Mouse (Mus musculus) CH12.LX (cell line): ENCODE results near the gene Plk3. TPM values are rescaled to one million over a fixed set of nuclear protein-coding genes. Genes with fewer than 3 reads are reported as not detected.

ENCODE experiments used
- DNase-seq: peaks from one replicate; pipeline ENCODE4 v3.0.0-alpha.2; 2013; ENCODE audit errors: extremely low read depth
- H3K27ac ChIP-seq: 2 replicates; pipeline ENCODE4 v1.5.1; 2012; ENCODE audit warnings: low read depth, mild to moderate bottlenecking, control low read depth, moderate library complexity; ENCODE audit not compliant: insufficient read depth
- H3K27me3 ChIP-seq: replicated peaks from 2 replicates; pipeline ENCODE3; 2012; ENCODE audit warnings: inconsistent platforms
- H3K36me3 ChIP-seq, 2 experiments: replicated peaks in 1 of 2; 2 replicates each; pipeline versions ENCODE3 to v1.6.1; 2012; ENCODE audit warnings: inconsistent platforms in 1 of 2, low read length in 1 of 2, mild to moderate bottlenecking in 1 of 2, mixed read lengths in 1 of 2, moderate library complexity in 1 of 2; ENCODE audit not compliant: control insufficient read depth in 1 of 2, insufficient read depth in 1 of 2
- H3K4me1 ChIP-seq, 2 experiments: 2 replicates each; pipeline ENCODE4 v1.6.1; 2012; ENCODE audit warnings: inconsistent platforms in 1 of 2, moderate library complexity in 1 of 2; ENCODE audit not compliant: insufficient read depth in 2 of 2, control insufficient read depth in 1 of 2
- H3K4me2 ChIP-seq: 2 replicates; pipeline ENCODE4 v1.6.1; 2012; ENCODE audit warnings: low read depth, mild to moderate bottlenecking, control low read depth; ENCODE audit not compliant: poor library complexity, insufficient read depth, severe bottlenecking
- H3K4me3 ChIP-seq, 3 experiments: fragments of 150-350 bp in 1 of 3; sonication (generic) in 1 of 3; replicated peaks in 1 of 3; 2 replicates each; pipeline versions ENCODE3 to v1.5.1; 2011 to 2012; ENCODE audit warnings: low read depth in 2 of 3, low read length in 2 of 3, mild to moderate bottlenecking in 2 of 3, moderate library complexity in 2 of 3, control low read depth in 1 of 3, improper control_type of control experiment in 1 of 3, inconsistent platforms in 1 of 3, mixed read lengths in 1 of 3; ENCODE audit not compliant: poor library complexity in 1 of 3
- H3K79me2 ChIP-seq: replicated peaks from 2 replicates; pipeline ENCODE4 v1.6.1; 2012; ENCODE audit warnings: mild to moderate bottlenecking, moderate library complexity; ENCODE audit not compliant: control insufficient read depth, poor library complexity, insufficient read depth, severe bottlenecking; ENCODE audit errors: extremely low read depth
- H3K9ac ChIP-seq: 2 replicates; pipeline ENCODE4 v1.6.1; 2012; ENCODE audit warnings: low read depth, mild to moderate bottlenecking, control low read depth, moderate library complexity; ENCODE audit not compliant: insufficient read depth
- H3K9me3 ChIP-seq: replicated peaks from 2 replicates; pipeline ENCODE3; 2012; ENCODE audit warnings: low read length, inconsistent platforms, mixed read lengths
- CHD1 ChIP-seq: IDR thresholded peaks from 2 replicates; pipeline ENCODE4 v1.6.1; 2012; ENCODE audit warnings: low read depth, low read length, improper control_type of control experiment, inconsistent platforms
- E2F4 ChIP-seq: IDR thresholded peaks from 2 replicates; pipeline ENCODE4 v1.6.1; 2011; ENCODE audit warnings: low read depth, low read length, improper control_type of control experiment; ENCODE audit not compliant: insufficient replicate concordance
- JUND ChIP-seq: conservative IDR thresholded peaks from 2 replicates; pipeline ENCODE4 v1.6.1; 2011; ENCODE audit warnings: low read depth, low read length, improper control_type of control experiment
- MAZ ChIP-seq: IDR thresholded peaks from 2 replicates; pipeline ENCODE4 v1.6.1; 2012; ENCODE audit warnings: low read depth, mild to moderate bottlenecking, inconsistent platforms, low read length, improper control_type of control experiment, moderate library complexity
- MYC ChIP-seq: IDR thresholded peaks from 2 replicates; pipeline ENCODE4 v1.6.1; 2011; ENCODE audit warnings: low read depth, mild to moderate bottlenecking, improper control_type of control experiment, low read length
- NRF1 ChIP-seq: IDR thresholded peaks from 2 replicates; pipeline ENCODE4 v1.6.1; 2014; ENCODE audit warnings: low read depth, mild to moderate bottlenecking, inconsistent platforms, low read length, improper control_type of control experiment, moderate library complexity
- POLR2A ChIP-seq: IDR thresholded peaks from 2 replicates; pipeline ENCODE4 v1.6.1; 2011; ENCODE audit warnings: low read depth, mild to moderate bottlenecking, improper control_type of control experiment, low read length
- POLR2AphosphoS2 ChIP-seq: IDR thresholded peaks from 2 replicates; pipeline ENCODE4 v1.6.1; 2011; ENCODE audit warnings: low read depth, low read length, improper control_type of control experiment
- RAD21 ChIP-seq: IDR thresholded peaks from 2 replicates; pipeline ENCODE4 v1.6.1; 2011; ENCODE audit warnings: low read depth, mild to moderate bottlenecking, low read length, improper control_type of control experiment, moderate library complexity
- RCOR1 ChIP-seq: conservative IDR thresholded peaks from 2 replicates; pipeline ENCODE4 v1.6.1; 2012; ENCODE audit warnings: low read depth, mild to moderate bottlenecking, inconsistent platforms, low read length, improper control_type of control experiment
- SIN3A ChIP-seq: IDR thresholded peaks from 2 replicates; pipeline ENCODE4 v1.6.1; 2012; ENCODE audit warnings: low read length, improper control_type of control experiment, inconsistent platforms
- SMC3 ChIP-seq: IDR thresholded peaks from 2 replicates; pipeline ENCODE4 v1.6.1; 2011; ENCODE audit warnings: low read depth, low read length, improper control_type of control experiment
- UBTF ChIP-seq: IDR thresholded peaks from 2 replicates; pipeline ENCODE4 v1.6.1; 2012; ENCODE audit warnings: low read depth, mild to moderate bottlenecking, inconsistent platforms, low read length, improper control_type of control experiment, moderate library complexity
- USF1 ChIP-seq: IDR thresholded peaks from 2 replicates; pipeline ENCODE4 v1.6.1; 2014; ENCODE audit warnings: low read depth, mild to moderate bottlenecking, inconsistent platforms, low read length, improper control_type of control experiment
- ZC3H11A ChIP-seq: IDR thresholded peaks from 2 replicates; pipeline ENCODE4 v1.6.1; 2012; ENCODE audit warnings: low read depth, mild to moderate bottlenecking, inconsistent platforms, low read length, improper control_type of control experiment
- ZMIZ1 ChIP-seq: IDR thresholded peaks from 2 replicates; pipeline ENCODE4 v1.6.1; 2012; ENCODE audit warnings: low read depth, mild to moderate bottlenecking, inconsistent platforms, low read length, improper control_type of control experiment
- dilution Hi-C: fragments of 300-500 bp; cut with MboI; formaldehyde crosslinking; loops from 2 replicates; pipeline ENCODE4 v1.14.3; 2020; ENCODE audit warnings: low sequenced_read_pairs; ENCODE audit not compliant: extremely low pct_unique_long_range_greater_than_20kb, extremely low pct_ligation_motif_present
- in situ Hi-C: fragments of 300-500 bp; cut with MboI; formaldehyde crosslinking; loops from 3 replicates; pipeline ENCODE4 v1.14.3; 2019; ENCODE audit warnings: low sequenced_read_pairs, low pct_ligation_motif_present, low pct_unique_long_range_greater_than_20kb, mixed read lengths
- polyA plus RNA-seq: library from polyadenylated mRNA; unstranded; fragments of >175 nt; gene quantifications from 2 replicates; pipeline ENCODE4 v1.2.1, GENCODE M21; 2012; ENCODE audit warnings: low read depth; ENCODE audit not compliant: insufficient read length
- total RNA-seq, 2 experiments: library from RNA; depleted of rRNA; stranded (reverse); fragments of 300-350 nt in 1 of 2; fragments of >200 nt in 1 of 2; gene quantifications; 2 replicates each; pipeline ENCODE4 v1.2.3; 2012 to 2014

Plk3 gene
- total and polyA plus RNA-seq, 3 experiments: 8.8 to 18.5 (median 12.0) TPM

- Histone ChIP-seq H3K4me2 (no peak overlapping the region), H3K79me2 (no peaks in the 10 kb centered on the region), H3K9ac (no peak overlapping the region), H3K27me3 (no peaks in the 10 kb centered on the region), H3K4me1 (peaks cover 0 to 11% of the 10 kb centered on the region in 2 experiments; a peak in 2 of 4 replicates), H3K36me3 (peaks cover 0 to 3% of the 10 kb centered on the region in 2 experiments), H3K4me3 (no peak overlapping the region), H3K9me3 (no peaks in the 10 kb centered on the region), H3K27ac (no peak overlapping the region)
- TF ChIP-seq MYC (no peak), MAZ (no peak), POLR2A (no peak), ZMIZ1 (no peak), SIN3A (no peak), E2F4 (no peak), SMC3 (no peak), JUND (no peak), RAD21 (no peak), UBTF (no peak), CHD1 (no peak), POLR2AphosphoS2 (no peak), ZC3H11A (no peak), USF1 (no peak), RCOR1 (no peak)
- dilution Hi-C loops (no loop called here), in situ Hi-C loops (no loop called here)
- no peak for DNase-seq
Measured at GRCm38 (mm10) chr4:117109330-117109729, 24.4 kb downstream of the Plk3 start.

GRCm38 (mm10) chr4:117108524-117108849 is 25.3 kb downstream of the Plk3 start:
- H3K4me2 ChIP-seq: no peak overlapping the region
- TF ChIP-seq NRF1 (no peak), CHD1 (no peak)
- H3K79me2 ChIP-seq: no peaks in the 10 kb centered on the region
- H3K4me3 ChIP-seq: no peak overlapping the region
- no peak for DNase-seq
- H3K27ac ChIP-seq: no peak overlapping the region
- dilution Hi-C loops (no loop called here), in situ Hi-C loops (no loop called here)
- no peaks in the 10 kb centered on the region for H3K9me3 ChIP-seq
- H3K9ac ChIP-seq: no peak overlapping the region
- no peaks in the 10 kb centered on the region for H3K27me3 ChIP-seq
- peaks cover 0 to 11% of the 10 kb centered on the region in 2 experiments; a peak in 2 of 4 replicates for H3K4me1 ChIP-seq
- no peaks in the 10 kb centered on the region for H3K36me3 ChIP-seq
